Mouse (Mus musculus) liver, adult 2 months (tissue): ENCODE measurements around the gene Fam189a1.

Source experiments
- CTCF ChIP-seq: fragments of 200-500 bp; IDR thresholded peaks from 2 replicates; pipeline ENCODE4 v1.5.1; 2011; ENCODE audit warnings: low read depth, low read length, control low read depth
- POLR2A ChIP-seq: fragments of 200-500 bp; IDR thresholded peaks from 2 replicates; pipeline ENCODE4 v1.6.1; 2011; ENCODE audit warnings: low read length, control low read depth; ENCODE audit not compliant: insufficient read depth; ENCODE audit errors: extremely low read depth

DNA sequence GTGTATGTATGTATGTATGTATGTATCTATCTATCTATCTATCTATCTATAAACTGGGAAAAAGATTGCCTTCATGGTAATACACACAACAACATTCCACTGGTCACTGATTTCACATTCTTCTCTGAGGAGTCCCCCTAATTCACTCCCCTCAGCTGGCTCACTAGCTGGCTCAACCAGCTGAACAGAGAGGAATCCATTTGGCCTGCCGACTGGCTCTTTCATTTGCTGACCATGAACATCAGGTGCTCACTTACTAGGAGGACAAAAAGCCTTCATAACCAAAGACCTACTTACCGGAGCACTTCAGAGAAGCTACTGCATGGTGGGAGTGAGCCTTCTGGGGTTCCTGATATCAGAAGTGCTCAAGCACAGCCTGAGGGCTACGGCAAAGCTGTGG, 194.2 kb downstream of the Fam189a1 start:
- TF ChIP-seq CTCF (no peak), POLR2A (no peak)
